ENCODE assay signal across 1 mouse cellular context in the genomic region with DNA sequence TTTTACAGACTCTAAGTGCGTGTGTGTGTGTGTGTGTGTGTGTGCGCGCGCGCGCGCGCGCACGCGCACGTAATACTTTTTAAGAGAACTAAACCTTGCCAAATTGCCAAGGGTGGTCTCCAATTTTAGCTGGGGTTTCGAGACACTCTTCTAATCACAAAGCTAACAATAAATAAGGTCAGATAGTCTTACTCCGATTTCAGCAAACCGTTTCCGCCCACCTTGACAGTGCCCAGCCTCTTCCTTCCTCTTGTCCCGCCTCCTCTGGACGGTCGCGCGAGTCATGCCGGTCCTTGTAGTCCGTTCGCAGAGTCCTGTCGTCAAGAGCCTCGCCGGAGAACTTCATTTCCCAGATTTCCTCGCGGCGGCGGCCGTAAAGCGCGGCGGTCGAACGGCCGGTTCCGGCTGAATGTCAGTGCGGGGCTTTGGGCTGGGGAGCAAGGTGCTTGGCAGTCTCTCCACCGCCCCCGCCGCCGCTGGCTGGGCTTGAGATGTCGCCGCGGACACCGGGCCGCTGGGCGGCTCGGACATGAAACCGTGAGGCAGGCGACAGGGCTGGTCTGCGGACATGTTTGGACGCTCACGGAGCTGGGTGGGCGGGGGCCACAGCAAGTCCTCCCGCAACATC.
A peak's percentile ranks its signal among the peaks of the same experiment; 100 is the strongest.
TF ChIP-seq lines count a peak whose summit lies in the region.

Clec16a (plus strand) TSS at position 345 of the 628 bp plus-strand sequence.

TF ChIP-seq in CH12.LX, 34 proteins besides CTCF, POLR2A, EP300 and RAD21 (continued from another document):
- TF ChIP-seq MAX (IDR thresholded peaks at IDR 0.05; ENCODE audit: low read length) (peak; percentile 33; the same call in 1 of the 2 replicates), CHD1 (IDR thresholded peaks at IDR 0.05; ENCODE audit: low read depth, low read length) (no peak), KAT2A (IDR thresholded peaks at IDR 0.05; ENCODE audit: insufficient replicate concordance, low read length) (peak; percentile 100), SMC3 (IDR thresholded peaks at IDR 0.05; ENCODE audit: low read depth, low read length) (no peak), NRF1 (IDR thresholded peaks at IDR 0.05; ENCODE audit: low read depth, low read length) (peak; percentile 60; the same call in 1 of the 2 replicates), USF2 (conservative IDR thresholded peaks at IDR 0.05; ENCODE audit: low read depth, low read length) (no peak), MEF2A (IDR thresholded peaks at IDR 0.05; ENCODE audit: borderline replicate concordance, low read depth, low read length) (peak; percentile 87), ZNF384 (IDR thresholded peaks at IDR 0.05; ENCODE audit: low read depth, low read length) (no peak), MYC (IDR thresholded peaks at IDR 0.05; ENCODE audit: low read depth, low read length) (peak; percentile 51; the same call in 1 of the 2 replicates), IRF4 (IDR thresholded peaks at IDR 0.05; ENCODE audit: low read depth, low read length) (peak; percentile 65)
